Mouse (Mus musculus) embryonic facial prominence, embryonic 15.5 days (tissue): ENCODE measurements around the gene Gm42878. TPM values are rescaled to one million over a fixed set of nuclear protein-coding genes. Genes with fewer than 3 reads are reported as not detected.

Source experiments
- ATAC-seq: fragments of 200-750 bp; cut with Nextera tagmentation; 2 replicates; pipeline ENCODE4 v1.8.0; 2017; ENCODE audit warnings: low read depth, moderate TSS enrichment; ENCODE audit not compliant: insufficient number of reproducible peaks, low FRiP score, low TSS enrichment
- H3K27ac ChIP-seq: fragments of 300-500 bp; sonication (generic); replicated peaks from 2 replicates; pipeline ENCODE4 v1.5.1; 2015; ENCODE audit warnings: mild to moderate bottlenecking, inconsistent platforms
- H3K27me3 ChIP-seq: fragments of 300-500 bp; sonication (generic); 2 replicates; pipeline ENCODE4 v1.6.1; 2015; ENCODE audit warnings: inconsistent platforms
- H3K36me3 ChIP-seq: fragments of 300-500 bp; sonication (generic); 2 replicates; pipeline ENCODE4 v1.6.1; 2015; ENCODE audit warnings: mild to moderate bottlenecking, inconsistent platforms
- H3K4me1 ChIP-seq: fragments of 300-500 bp; sonication (generic); 2 replicates; pipeline ENCODE4 v1.6.1; 2015; ENCODE audit warnings: inconsistent platforms
- H3K4me2 ChIP-seq: fragments of 300-500 bp; sonication (generic); replicated peaks from 2 replicates; pipeline ENCODE4 v1.6.1; 2015; ENCODE audit warnings: mild to moderate bottlenecking, inconsistent platforms
- H3K4me3 ChIP-seq: fragments of 300-500 bp; sonication (generic); replicated peaks from 2 replicates; pipeline ENCODE4 v1.5.1; 2015; ENCODE audit warnings: mild to moderate bottlenecking, inconsistent platforms
- H3K9ac ChIP-seq: fragments of 300-500 bp; sonication (generic); 2 replicates; pipeline ENCODE4 v1.6.1; 2015; ENCODE audit warnings: inconsistent platforms
- H3K9me3 ChIP-seq: fragments of 300-500 bp; sonication (generic); replicated peaks from 2 replicates; pipeline ENCODE4 v1.6.1; 2016; ENCODE audit warnings: inconsistent platforms
- whole genome bisulfite sequencing: fragments of 180-500 bp; shearing (Covaris S2); methylation state at CpG from one replicate; pipeline ENCODE4 v1.1.7; 2015; 5-methylcytosine and 5-hydroxymethylcytosine counted together
- polyA plus RNA-seq: library from polyadenylated mRNA; unstranded; fragments of >200 nt; fragmentation: Nextera tagmentation; extraction: Ambion mirVana; gene quantifications from 2 replicates; pipeline ENCODE4 v1.2.1, GENCODE M21; 2015

Gm42878 gene
- polyA plus RNA-seq, 1 experiment from 2014 or later: not detected

DNA sequence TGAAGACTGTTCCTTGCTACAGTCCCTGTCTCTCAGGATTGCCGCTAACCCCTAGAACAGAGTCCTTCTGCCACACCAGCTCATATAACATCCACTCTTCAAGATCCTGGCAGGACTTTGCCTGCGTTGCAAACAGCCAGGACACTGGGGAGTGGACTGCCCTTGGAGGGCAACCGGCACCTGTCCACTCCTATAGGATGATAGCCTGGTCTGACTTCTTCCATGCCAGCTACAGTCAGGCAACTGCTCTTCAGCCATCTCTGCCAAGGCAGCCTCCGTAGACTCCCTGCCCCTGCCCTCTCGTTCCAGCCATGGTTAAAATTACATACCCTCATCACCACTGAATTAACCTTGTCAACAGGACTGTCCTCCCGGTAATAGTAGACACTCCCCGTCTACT is 3.9 kb upstream of the Gm42878 start:
- Histone ChIP-seq H3K9ac (no peak overlapping the region), H3K27me3 (no peaks in the 10 kb centered on the region), H3K27ac (no peak overlapping the region), H3K4me3 (no peak overlapping the region), H3K4me2 (no peak overlapping the region), H3K36me3 (no peaks in the 10 kb centered on the region), H3K9me3 (no peaks in the 10 kb centered on the region), H3K4me1 (peaks cover 12% of the 10 kb centered on the region)
- 82% methylated on average over 7 of the region's 7 CpGs for WGBS
- no peak for ATAC-seq

DNA sequence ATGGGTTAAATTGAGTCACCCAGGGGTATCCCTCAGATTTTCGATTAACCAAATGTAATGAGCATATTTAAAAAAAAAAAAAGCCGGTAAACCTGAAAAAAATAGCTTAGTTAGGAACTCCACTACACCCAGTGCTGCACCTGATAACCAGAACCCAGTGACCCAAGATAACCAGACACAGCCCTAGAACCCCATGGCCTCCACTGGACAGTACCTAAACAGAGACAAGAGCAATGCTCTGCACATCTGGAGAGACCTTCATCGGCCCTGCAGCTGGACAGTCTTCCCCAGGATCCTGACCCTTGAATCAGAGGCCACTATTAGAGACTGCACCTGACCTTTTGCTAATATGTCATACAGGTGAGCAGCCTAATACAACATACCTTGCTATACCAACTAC is 1.8 kb upstream of the Gm42878 start:
- Histone ChIP-seq H3K27me3 (no peaks in the 10 kb centered on the region), H3K9ac (no peak overlapping the region), H3K4me2 (no peak overlapping the region), H3K27ac (no peak overlapping the region), H3K9me3 (no peaks in the 10 kb centered on the region), H3K4me3 (no peak overlapping the region), H3K36me3 (no peaks in the 10 kb centered on the region), H3K4me1 (peaks cover 18% of the 10 kb centered on the region)
- ATAC-seq: no peak
- 88% methylated on average over 3 of the region's 3 CpGs for WGBS

DNA sequence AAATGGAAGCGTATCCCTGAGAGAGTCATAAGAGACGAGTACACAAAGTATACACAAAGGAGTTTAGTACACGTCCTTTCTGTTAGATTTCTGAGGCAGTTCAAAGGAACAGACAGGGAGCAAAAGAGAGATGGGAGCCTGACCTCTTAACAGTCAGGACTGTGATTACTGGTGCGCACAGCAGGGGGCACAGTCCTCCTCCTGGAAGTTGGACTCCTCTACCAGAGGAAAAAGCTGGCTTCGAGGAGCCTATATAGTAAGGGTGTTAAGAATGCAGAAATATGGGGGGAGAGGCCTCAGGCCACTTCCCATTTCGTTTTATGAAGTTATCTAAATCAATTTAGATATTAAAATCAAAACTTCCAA is 1.2 kb upstream of the Gm42878 start:
- Histone ChIP-seq H3K9me3 (no peaks in the 10 kb centered on the region), H3K4me2 (peak overlapping the region; percentile 62), H3K9ac (peak overlapping the region; percentile 74), H3K36me3 (no peaks in the 10 kb centered on the region), H3K27ac (peak overlapping the region; percentile 94), H3K4me3 (peak overlapping the region; percentile 68), H3K4me1 (peaks cover 18% of the 10 kb centered on the region), H3K27me3 (no peaks in the 10 kb centered on the region)
- 30% methylated on average over 6 of the region's 6 CpGs for WGBS
- ATAC-seq: no peak

DNA sequence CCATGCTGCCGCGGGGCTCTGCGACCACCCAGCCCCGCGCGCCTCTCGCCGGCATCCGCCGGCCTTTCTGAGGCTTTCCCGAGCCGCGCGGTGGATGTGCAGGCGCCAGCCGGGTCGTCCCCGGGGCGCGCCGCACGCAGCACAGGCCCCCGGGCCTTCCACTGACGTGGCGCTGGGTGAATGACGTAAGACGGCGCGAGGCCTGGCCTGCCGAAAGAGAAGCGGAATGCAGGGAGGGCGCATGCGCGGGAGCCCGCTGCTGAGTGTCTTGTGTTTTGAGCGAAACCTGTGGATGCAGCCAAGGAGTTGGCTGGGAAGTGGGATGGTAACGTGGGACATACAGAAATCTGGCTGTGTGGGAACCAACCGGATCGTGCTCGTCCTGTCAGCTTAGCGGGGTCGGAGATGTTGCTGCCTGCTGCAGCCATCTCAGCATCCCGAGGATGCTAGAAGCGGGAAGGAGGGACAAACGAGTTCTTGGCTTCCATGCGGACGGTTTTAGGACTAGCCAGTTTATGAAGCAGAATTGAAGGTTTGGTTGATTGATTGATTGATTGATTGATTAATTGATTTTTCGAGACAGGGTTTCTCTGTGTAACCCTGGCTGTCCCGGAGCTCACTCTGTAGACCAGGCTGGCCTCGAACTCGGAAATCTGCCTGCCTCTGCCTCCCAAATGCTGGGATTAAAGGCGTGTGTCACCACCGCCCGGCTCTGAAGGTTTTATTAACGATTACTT is 679 bp upstream of the Gm42878 start, which contains the start of gene Mapkapk5:
Gene Mapkapk5, minus strand, starts transcription at position 113 of the 737 bp plus-strand sequence.
- no peaks in the 10 kb centered on the region for H3K9me3 ChIP-seq
- peak within 1 kb of the TSS; percentile 74 for H3K9ac ChIP-seq
- 1% methylated on average over 50 of the region's 55 CpGs for WGBS
- no peaks in the 10 kb centered on the region for H3K36me3 ChIP-seq
- peak within 1 kb of the TSS; percentile 68 for H3K4me3 ChIP-seq
- peak; percentile 95 for ATAC-seq
- H3K4me1 ChIP-seq: peaks cover 18% of the 10 kb centered on the region
- H3K4me2 ChIP-seq: peak within 1 kb of the TSS; percentile 84
- no peaks in the 10 kb centered on the region for H3K27me3 ChIP-seq
- peak within 1 kb of the TSS; percentile 94 for H3K27ac ChIP-seq

DNA sequence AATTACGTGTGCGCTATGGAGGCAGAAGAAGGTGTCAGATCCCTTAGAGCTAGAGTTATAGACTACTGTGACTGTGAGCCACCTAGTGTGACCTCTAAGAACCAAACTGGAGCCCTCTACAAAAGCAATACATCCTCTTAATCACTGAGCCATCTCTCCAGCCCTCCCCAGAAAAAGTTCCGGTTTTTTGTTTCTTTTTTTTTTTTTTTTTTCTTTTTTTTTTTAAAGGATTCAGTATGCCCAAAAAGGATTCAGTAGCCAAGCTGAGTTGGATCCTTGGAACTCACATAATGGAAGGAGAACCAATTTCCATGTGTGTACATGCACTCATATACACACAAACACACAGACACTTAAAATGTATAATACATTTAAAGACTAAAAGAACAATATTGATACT is 1.9 kb downstream of the Gm42878 start:
- H3K27ac ChIP-seq: no peak overlapping the region
- no peak overlapping the region for H3K4me2 ChIP-seq
- 0 out of 2 replicates have a peak, but pooled peaks cover 4% of the 10 kb centered on the region for H3K36me3 ChIP-seq
- no peaks in the 10 kb centered on the region for H3K27me3 ChIP-seq
- 75% methylated on average over 3 of the region's 3 CpGs for WGBS
- no peaks in the 10 kb centered on the region for H3K9me3 ChIP-seq
- peaks cover 18% of the 10 kb centered on the region for H3K4me1 ChIP-seq
- H3K9ac ChIP-seq: no peak overlapping the region
- ATAC-seq: no peak
- no peak overlapping the region for H3K4me3 ChIP-seq

DNA sequence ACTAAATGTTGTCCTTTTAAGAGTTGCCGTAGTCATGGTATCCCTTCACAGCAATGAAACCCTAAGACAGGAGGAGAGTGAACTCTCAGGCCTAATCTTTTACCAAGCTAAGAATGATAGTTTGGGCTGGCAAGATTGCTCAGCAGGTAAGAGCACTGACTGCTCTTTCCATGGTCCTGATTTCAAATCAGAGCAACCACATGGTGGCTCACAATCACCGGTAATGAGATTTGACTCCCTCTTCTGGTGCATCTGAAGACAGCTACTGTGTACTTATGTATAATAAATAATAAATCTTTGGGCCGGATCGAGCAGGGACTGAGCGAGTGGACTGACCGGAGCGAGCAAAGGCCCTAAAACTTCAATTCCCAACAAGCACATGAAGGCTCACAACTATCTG is 4.0 kb downstream of the Gm42878 start:
- 82% methylated on average over 7 of the region's 7 CpGs for WGBS
- peaks cover 12% of the 10 kb centered on the region for H3K36me3 ChIP-seq
- H3K4me1 ChIP-seq: peaks cover 13% of the 10 kb centered on the region
- no peak overlapping the region for H3K4me2 ChIP-seq
- no peaks in the 10 kb centered on the region for H3K27me3 ChIP-seq
- H3K9me3 ChIP-seq: no peaks in the 10 kb centered on the region
- no peak overlapping the region for H3K9ac ChIP-seq
- no peak for ATAC-seq
- no peak overlapping the region for H3K4me3 ChIP-seq
- H3K27ac ChIP-seq: no peak overlapping the region

DNA sequence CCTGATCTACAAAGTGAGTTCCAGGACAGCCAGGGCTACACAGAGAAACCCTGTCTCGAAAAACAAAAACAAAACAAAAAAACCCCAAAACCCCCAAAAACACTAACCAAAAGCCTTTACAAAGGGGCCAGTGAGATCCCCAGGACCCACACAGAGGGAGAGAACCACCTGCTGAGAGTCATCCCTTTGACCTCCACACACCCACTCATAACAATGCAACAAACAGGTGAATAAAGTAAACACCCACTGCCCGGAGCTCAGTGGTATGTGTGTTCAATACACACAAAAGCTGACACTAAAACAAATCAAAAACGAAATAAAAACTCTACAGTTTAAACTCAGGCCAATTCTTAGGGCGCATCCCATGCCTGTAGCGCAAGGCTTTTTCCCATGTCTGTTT is 5.2 kb downstream of the Gm42878 start:
- no peak overlapping the region for H3K27ac ChIP-seq
- WGBS: 92% methylated on average over 5 of the region's 5 CpGs
- no peaks in the 10 kb centered on the region for H3K9me3 ChIP-seq
- no peaks in the 10 kb centered on the region for H3K27me3 ChIP-seq
- H3K4me2 ChIP-seq: no peak overlapping the region
- no peak for ATAC-seq
- peaks cover 23% of the 10 kb centered on the region for H3K36me3 ChIP-seq
- H3K9ac ChIP-seq: no peak overlapping the region
- no peak overlapping the region for H3K4me3 ChIP-seq
- peaks cover 12% of the 10 kb centered on the region for H3K4me1 ChIP-seq

DNA sequence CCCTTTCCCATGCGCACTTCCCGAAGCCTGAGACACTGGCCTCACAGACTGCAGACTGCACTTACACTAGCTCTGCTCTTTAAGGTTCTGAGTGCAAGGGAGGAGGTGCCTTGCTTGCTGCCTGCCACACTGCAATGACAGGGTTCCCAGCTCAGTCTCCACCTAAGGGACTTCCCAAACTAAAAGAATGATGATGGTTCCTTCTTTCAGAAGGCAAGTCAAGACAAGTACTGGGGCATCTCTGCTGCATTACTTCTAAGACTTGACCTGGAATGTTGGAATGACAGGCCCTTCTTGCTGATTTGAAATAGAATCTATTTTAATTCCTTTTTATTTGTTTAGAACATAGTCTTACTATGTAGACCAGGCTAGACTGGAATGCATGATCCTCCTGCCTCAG is 7.7 kb downstream of the Gm42878 start:
- H3K27me3 ChIP-seq: no peaks in the 10 kb centered on the region
- WGBS: 83% methylated on average over 2 of the region's 2 CpGs
- no peak overlapping the region for H3K9ac ChIP-seq
- no peaks in the 10 kb centered on the region for H3K9me3 ChIP-seq
- H3K27ac ChIP-seq: no peak overlapping the region
- peaks cover 45% of the 10 kb centered on the region for H3K36me3 ChIP-seq
- no peak overlapping the region for H3K4me3 ChIP-seq
- H3K4me2 ChIP-seq: no peak overlapping the region
- no peaks in the 10 kb centered on the region for H3K4me1 ChIP-seq
- no peak for ATAC-seq

DNA sequence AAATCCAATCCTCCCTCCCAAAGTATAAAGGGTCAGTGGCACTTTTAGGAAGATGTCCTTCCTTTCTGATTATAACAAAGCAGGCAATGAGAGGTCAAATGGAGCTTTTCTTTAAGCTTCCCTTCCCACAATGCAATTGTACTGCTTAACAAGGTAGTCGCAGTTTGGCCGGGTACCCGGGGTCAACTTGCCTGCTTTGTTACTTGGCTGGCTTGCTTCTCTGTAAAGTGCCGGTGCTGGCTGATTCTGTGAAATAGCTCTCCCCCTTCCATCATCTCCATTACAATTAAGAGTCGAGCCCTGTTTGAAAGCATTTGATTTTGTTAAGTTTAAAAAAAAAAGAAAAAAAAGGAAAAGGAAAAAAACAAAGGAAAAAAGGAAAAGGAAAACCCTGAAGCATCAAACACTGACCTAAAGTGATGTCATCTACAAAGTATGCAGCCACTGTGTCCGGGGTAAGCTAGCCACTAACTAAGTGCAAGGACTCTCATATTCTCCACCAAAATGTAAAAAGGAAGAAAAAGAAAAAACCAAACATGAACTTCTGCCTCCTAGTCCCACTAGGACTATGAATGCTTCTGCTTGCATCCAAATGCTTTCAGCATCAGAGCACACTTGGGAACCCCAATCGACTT is 8.2 kb downstream of the Gm42878 start:
- H3K4me1 ChIP-seq: no peaks in the 10 kb centered on the region
- no peak overlapping the region for H3K9ac ChIP-seq
- peaks cover 51% of the 10 kb centered on the region for H3K36me3 ChIP-seq
- no peak overlapping the region for H3K4me3 ChIP-seq
- no peaks in the 10 kb centered on the region for H3K27me3 ChIP-seq
- WGBS: 77% methylated on average over 7 of the region's 7 CpGs
- no peak overlapping the region for H3K4me2 ChIP-seq
- ATAC-seq: no peak
- H3K9me3 ChIP-seq: no peaks in the 10 kb centered on the region
- no peak overlapping the region for H3K27ac ChIP-seq

DNA sequence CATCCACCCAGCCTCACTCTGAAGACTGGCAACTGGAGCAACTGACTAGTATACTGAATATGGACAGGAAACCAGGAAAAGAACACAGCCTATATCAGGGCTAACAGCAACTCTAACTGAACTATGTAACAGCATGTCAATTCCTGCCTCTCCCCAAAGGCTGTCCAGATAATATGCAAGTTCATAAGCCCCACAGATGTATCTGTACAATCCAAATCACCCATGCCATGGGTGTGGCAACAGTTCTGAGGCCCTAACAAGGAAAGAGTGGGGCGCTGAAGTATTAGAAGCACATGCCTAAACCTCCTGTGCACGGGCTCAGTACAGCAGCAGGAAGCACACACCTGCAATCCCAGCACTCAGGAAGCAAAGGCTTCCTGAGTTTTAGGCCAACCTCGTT is 10.2 kb downstream of the Gm42878 start:
- WGBS: 88% methylated on average over 3 of the region's 3 CpGs
- Histone ChIP-seq H3K4me3 (no peak overlapping the region), H3K4me1 (no peaks in the 10 kb centered on the region), H3K4me2 (no peak overlapping the region), H3K9me3 (no peaks in the 10 kb centered on the region), H3K27ac (no peak overlapping the region), H3K9ac (no peak overlapping the region), H3K27me3 (no peaks in the 10 kb centered on the region), H3K36me3 (peaks cover 68% of the 10 kb centered on the region)
- ATAC-seq: no peak

DNA sequence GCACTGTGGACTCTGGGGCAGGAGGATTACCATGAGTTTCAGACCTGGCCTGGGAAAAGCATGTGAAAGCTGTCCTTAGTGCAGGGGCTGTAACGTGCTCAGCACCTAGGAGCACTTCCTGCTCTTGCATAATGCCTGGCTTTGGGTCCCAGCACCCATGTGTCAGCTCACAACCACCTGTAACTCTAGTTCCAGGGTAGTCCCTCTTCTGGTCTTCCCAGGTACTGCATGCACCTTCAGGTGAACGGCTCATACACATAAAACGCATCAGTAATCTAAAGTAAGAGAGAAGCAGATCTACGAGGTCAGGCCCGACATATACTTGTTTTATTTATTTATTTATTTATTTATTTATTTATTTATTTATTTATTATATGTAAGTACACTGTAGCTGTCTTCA is 10.8 kb downstream of the Gm42878 start:
- ATAC-seq: no peak
- Histone ChIP-seq H3K4me2 (no peak overlapping the region), H3K4me1 (no peaks in the 10 kb centered on the region), H3K4me3 (no peak overlapping the region), H3K36me3 (peaks cover 73% of the 10 kb centered on the region), H3K27ac (no peak overlapping the region), H3K27me3 (no peaks in the 10 kb centered on the region), H3K9ac (no peak overlapping the region), H3K9me3 (no peaks in the 10 kb centered on the region)
- 91% methylated on average over 5 of the region's 5 CpGs for WGBS

DNA sequence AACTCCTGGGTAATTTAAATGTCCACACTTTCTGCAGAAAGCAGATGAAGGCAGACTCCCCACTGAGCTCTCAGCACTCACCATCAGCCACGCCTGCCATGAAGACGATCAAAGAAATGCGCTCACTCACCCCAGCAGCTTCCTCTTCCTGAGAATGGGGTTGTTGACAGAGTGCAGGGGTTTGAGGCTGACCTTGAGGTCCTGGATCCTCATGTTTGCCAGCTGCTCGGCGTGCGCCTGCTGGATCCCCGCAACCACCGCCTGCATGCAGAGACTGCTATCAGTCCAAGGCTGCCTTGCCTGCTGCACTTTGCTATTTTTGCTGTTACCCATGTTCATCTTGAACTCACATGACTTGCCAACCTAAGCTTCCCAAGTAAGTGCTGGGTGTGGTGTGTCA is 18.3 kb downstream of the Gm42878 start:
- H3K27ac ChIP-seq: no peak overlapping the region
- no peak overlapping the region for H3K9ac ChIP-seq
- H3K4me1 ChIP-seq: no peaks in the 10 kb centered on the region
- WGBS: 81% methylated on average over 8 of the region's 8 CpGs
- H3K9me3 ChIP-seq: no peaks in the 10 kb centered on the region
- no peak overlapping the region for H3K4me3 ChIP-seq
- H3K4me2 ChIP-seq: no peak overlapping the region
- no peak for ATAC-seq
- no peaks in the 10 kb centered on the region for H3K27me3 ChIP-seq
- peaks cover 79% of the 10 kb centered on the region for H3K36me3 ChIP-seq
